Mouse (Mus musculus) thymus, adult 2 months (tissue): ENCODE results near the gene Map3k20. TPM values are rescaled to one million over a fixed set of nuclear protein-coding genes. Genes with fewer than 3 reads are reported as not detected.

Source experiments
- DNase-seq: peaks from one replicate; pipeline ENCODE4 v3.0.0; 2021
- H3K27ac ChIP-seq: fragments of 200-500 bp; 2 replicates; pipeline ENCODE4 v1.5.1; 2012; ENCODE audit warnings: low read length, control low read depth; ENCODE audit not compliant: control insufficient read depth, insufficient read depth
- H3K27me3 ChIP-seq: fragments of 200-500 bp; 2 replicates; pipeline ENCODE4 v1.6.1; 2012; ENCODE audit warnings: mild to moderate bottlenecking, low read length, moderate library complexity, mixed read lengths; ENCODE audit not compliant: control insufficient read depth, insufficient read depth
- H3K36me3 ChIP-seq: fragments of 200-500 bp; 2 replicates; pipeline ENCODE4 v1.6.1; 2012; ENCODE audit warnings: mild to moderate bottlenecking, low read length, moderate library complexity; ENCODE audit not compliant: control insufficient read depth, insufficient read depth
- H3K4me1 ChIP-seq: fragments of 200-500 bp; replicated peaks from 2 replicates; pipeline ENCODE4 v1.6.1; 2012; ENCODE audit warnings: low read length; ENCODE audit not compliant: control insufficient read depth, insufficient read depth
- H3K4me3 ChIP-seq: fragments of 200-500 bp; 2 replicates; pipeline ENCODE4 v1.5.1; 2012; ENCODE audit warnings: mild to moderate bottlenecking, low read length, control low read depth, moderate library complexity; ENCODE audit not compliant: control insufficient read depth, insufficient read depth
- CTCF ChIP-seq: fragments of 200-500 bp; IDR thresholded peaks from 2 replicates; pipeline ENCODE4 v1.5.1; 2012; ENCODE audit warnings: mild to moderate bottlenecking, control low read depth, low read length, moderate library complexity, borderline replicate concordance; ENCODE audit not compliant: control insufficient read depth, poor library complexity, insufficient read depth; ENCODE audit errors: extremely low read depth
- POLR2A ChIP-seq: fragments of 200-500 bp; IDR thresholded peaks from 2 replicates; pipeline ENCODE4 v1.6.1; 2012; ENCODE audit warnings: mild to moderate bottlenecking, low read length, control low read depth, moderate library complexity; ENCODE audit not compliant: control insufficient read depth, poor library complexity, insufficient read depth; ENCODE audit errors: extremely low read depth
- WGBS: fragments of 180-500 bp; shearing (Covaris S2); methylation state at CpG from one replicate; pipeline ENCODE4 v1.1.7; 2018; 5-methylcytosine and 5-hydroxymethylcytosine counted together
- polyA plus RNA-seq: library from polyadenylated mRNA; depleted of rRNA; stranded (reverse); fragments of >200 nt; gene quantifications from 2 replicates; pipeline ENCODE4 v1.2.3, GENCODE M21; 2012

Gene Map3k20
- polyA plus RNA-seq, 1 experiment: 8.3 TPM

- 82% methylated on average over 4 of the region's 4 CpGs for WGBS
- no peak for DNase-seq
- TF ChIP-seq CTCF (no peak), POLR2A (no peak)
- peaks cover 7% of the 10 kb centered on the region for H3K4me1 ChIP-seq
- H3K27ac ChIP-seq: no peak overlapping the region
- no peaks in the 10 kb centered on the region for H3K27me3 ChIP-seq
- no peaks in the 10 kb centered on the region for H3K36me3 ChIP-seq
- H3K4me3 ChIP-seq: no peak overlapping the region
Observed at GRCm38 (mm10) chr2:72278247-72278873, 7.1 kb upstream of the Map3k20 start.

DNA sequence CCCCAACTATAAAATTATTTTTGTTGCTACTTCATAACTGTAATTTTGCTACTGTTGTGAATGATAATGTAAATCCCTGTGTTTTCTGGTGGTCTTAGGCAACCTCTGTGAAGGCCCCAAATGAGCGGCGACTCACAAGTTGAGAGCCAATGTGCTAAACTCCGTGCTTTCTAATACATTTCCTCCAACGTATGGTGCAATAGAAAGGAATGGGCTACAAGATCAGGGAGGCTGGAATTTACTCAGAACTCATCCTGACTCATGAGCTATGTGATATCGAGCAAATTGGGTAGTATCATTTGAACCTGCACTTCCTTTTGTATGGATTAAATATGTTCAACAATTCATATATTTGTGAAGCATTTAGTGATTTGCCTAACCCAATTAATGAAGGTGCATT lies 4.9 kb upstream of the Map3k20 start:
- Histone ChIP-seq H3K27ac (no peak overlapping the region), H3K4me1 (peaks cover 7% of the 10 kb centered on the region), H3K4me3 (no peak overlapping the region), H3K36me3 (no peaks in the 10 kb centered on the region), H3K27me3 (no peaks in the 10 kb centered on the region; the same call in 1 of the 2 replicates)
- 97% methylated on average over 5 of the region's 5 CpGs for WGBS
- TF ChIP-seq CTCF (no peak), POLR2A (no peak)
- DNase-seq: no peak

GRCm38 (mm10) chr2:72281971-72282370 lies 3.5 kb upstream of the Map3k20 start:
- TF ChIP-seq POLR2A (no peak), CTCF (no peak)
- H3K27me3 ChIP-seq: peaks cover 5% of the 10 kb centered on the region; the same call in 1 of the 2 replicates
- WGBS: 10% methylated on average over 14 of the region's 14 CpGs
- no peaks in the 10 kb centered on the region for H3K36me3 ChIP-seq
- H3K27ac ChIP-seq: no peak overlapping the region
- peak; percentile 58 for DNase-seq
- peaks cover 13% of the 10 kb centered on the region for H3K4me1 ChIP-seq
- no peak overlapping the region for H3K4me3 ChIP-seq

DNA sequence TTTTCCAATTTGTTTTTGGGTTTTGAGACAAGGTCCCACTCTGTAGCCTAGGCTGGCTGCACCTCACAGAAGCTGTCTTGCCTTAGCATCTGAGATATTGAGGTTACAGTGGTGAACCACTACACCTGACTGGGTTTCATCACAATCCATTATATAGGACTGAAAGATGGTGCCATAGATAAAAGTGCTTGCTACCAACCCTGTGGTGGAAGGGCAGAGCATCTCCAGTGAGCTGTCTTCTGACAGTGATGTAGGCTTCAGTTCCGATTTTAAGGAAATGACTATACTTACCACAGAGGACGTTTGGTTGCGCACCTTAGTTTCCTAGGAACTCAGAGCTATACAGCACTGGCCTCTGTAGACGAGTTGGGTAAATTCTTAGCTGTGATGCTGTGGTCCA lies 2.7 kb upstream of the Map3k20 start:
- Histone ChIP-seq H3K36me3 (no peaks in the 10 kb centered on the region), H3K4me1 (peaks cover 13% of the 10 kb centered on the region), H3K27ac (no peak overlapping the region), H3K4me3 (no peak overlapping the region), H3K27me3 (peaks cover 5% of the 10 kb centered on the region; the same call in 1 of the 2 replicates)
- TF ChIP-seq CTCF: no peak
- no peak for TF ChIP-seq POLR2A
- 18% methylated on average over 4 of the region's 4 CpGs for WGBS
- no peak for DNase-seq

- Histone ChIP-seq H3K27me3 (peaks cover 5% of the 10 kb centered on the region; the same call in 1 of the 2 replicates), H3K4me1 (peaks cover 13% of the 10 kb centered on the region), H3K4me3 (no peak overlapping the region), H3K36me3 (no peaks in the 10 kb centered on the region), H3K27ac (no peak overlapping the region)
- no peak for TF ChIP-seq CTCF
- no peak for TF ChIP-seq POLR2A
- WGBS: 85% methylated on average over 7 of the region's 7 CpGs
- DNase-seq: no peak
Observed at GRCm38 (mm10) chr2:72284689-72285088, 748 bp upstream of the Map3k20 start.

GRCm38 (mm10) chr2:72285888-72286661 lies 638 bp downstream of the Map3k20 start:
- H3K4me1 ChIP-seq: peaks cover 13% of the 10 kb centered on the region
- no peak overlapping the region for H3K27ac ChIP-seq
- H3K36me3 ChIP-seq: no peaks in the 10 kb centered on the region
- no peak for TF ChIP-seq POLR2A
- TF ChIP-seq CTCF: no peak
- peaks cover 5% of the 10 kb centered on the region; the same call in 1 of the 2 replicates for H3K27me3 ChIP-seq
- WGBS: 2% methylated on average over 60 of the region's 60 CpGs
- DNase-seq: no peak
- H3K4me3 ChIP-seq: peak overlapping the region; percentile 58

DNA sequence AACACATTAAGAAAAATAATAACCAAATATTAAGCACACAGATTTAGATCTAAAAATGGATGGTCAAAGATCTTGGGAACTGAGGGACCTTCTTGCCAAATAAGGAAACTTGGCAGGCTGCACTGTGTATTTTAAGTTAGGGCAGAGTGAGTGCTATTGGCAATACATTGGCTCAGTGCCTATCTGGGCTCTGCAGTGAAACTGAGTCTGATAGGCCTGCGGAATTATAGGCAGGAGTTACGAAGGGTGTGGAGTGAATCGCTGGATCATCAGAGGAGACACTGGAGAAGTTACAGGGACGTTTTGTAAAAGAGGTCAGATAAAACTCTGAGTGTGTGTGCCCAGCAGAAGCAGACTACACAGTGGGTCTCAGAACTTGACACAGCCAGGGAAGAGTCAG lies 1.7 kb downstream of the Map3k20 start:
- TF ChIP-seq CTCF (no peak), POLR2A (no peak)
- WGBS: 81% methylated on average over 4 of the region's 4 CpGs
- H3K4me1 ChIP-seq: 0 out of 2 replicates have a peak, but pooled peaks cover 6% of the 10 kb centered on the region
- peaks cover 5% of the 10 kb centered on the region; the same call in 1 of the 2 replicates for H3K27me3 ChIP-seq
- no peak overlapping the region for H3K27ac ChIP-seq
- H3K36me3 ChIP-seq: no peaks in the 10 kb centered on the region
- DNase-seq: no peak
- H3K4me3 ChIP-seq: no peak overlapping the region
